Mouse (Mus musculus) lung, adult 2 months (tissue): ENCODE measurements at regions not wholly inside any gene's neighbourhood (a gene's known extent, or its start where the extent isn't known, plus 50 kb on each side); places are given as distances from the start of the nearest gene placed in this dataset.

Source experiments
- CTCF ChIP-seq: fragments of 200-500 bp; IDR thresholded peaks from 2 replicates; pipeline ENCODE4 v1.5.1; 2011; ENCODE audit warnings: mild to moderate bottlenecking, low read length, control low read depth; ENCODE audit not compliant: insufficient read depth
- POLR2A ChIP-seq: fragments of 200-500 bp; IDR thresholded peaks from 2 replicates; pipeline ENCODE4 v1.6.1; 2011; ENCODE audit warnings: low read depth, mild to moderate bottlenecking, control low read depth, low read length, borderline replicate concordance; ENCODE audit errors: extremely low read depth

DNA sequence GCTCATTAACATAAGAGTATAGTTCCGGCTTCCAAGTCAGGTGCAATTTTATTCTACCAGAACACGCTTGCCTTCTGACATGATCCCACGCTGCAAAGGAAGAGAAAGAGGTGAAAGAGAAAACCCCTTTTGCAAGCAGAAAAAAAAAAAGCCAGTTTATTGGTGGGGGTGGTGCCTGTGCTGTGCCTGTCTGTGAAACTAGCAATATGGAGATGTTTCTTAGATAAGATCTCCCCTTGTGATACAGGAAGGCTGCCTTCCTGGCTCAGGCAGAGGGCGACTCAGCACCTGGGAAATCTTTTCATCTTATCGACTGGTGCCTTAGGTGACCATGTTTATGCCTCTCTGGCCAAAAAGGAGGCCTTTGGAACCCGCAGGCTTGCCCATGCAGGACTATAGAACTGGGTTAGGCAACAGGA lies 555.2 kb downstream of the Vrk1 start:
- no peak for TF ChIP-seq POLR2A
- no peak for TF ChIP-seq CTCF
